Mouse (Mus musculus) right cerebral cortex, adult 18-20 months (tissue): ENCODE results near the gene Armc7.

Source experiments
- DNase-seq: peaks from one replicate; pipeline ENCODE4 v3.0.0; 2022; ENCODE audit warnings: mixed read lengths

The Armc7 gene

GRCm38 (mm10) chr11:115534759-115535371, 59.4 kb downstream of the Armc7 start:
- no peak for DNase-seq

- peak; percentile 63 for DNase-seq
Measured at GRCm38 (mm10) chr11:115535401-115536037, 60.1 kb downstream of the Armc7 start.

GRCm38 (mm10) chr11:115536038-115536681, 60.7 kb downstream of the Armc7 start, which contains the start of gene Sumo2:
Gene Sumo2, minus strand, starts transcription at chr11:115536276.
- DNase-seq: peak; percentile 97

GRCm38 (mm10) chr11:115536856-115537568, 61.5 kb downstream of the Armc7 start:
- DNase-seq: peak; percentile 48

GRCm38 (mm10) chr11:115538045-115538444, 62.6 kb downstream of the Armc7 start:
- no peak for DNase-seq
